Mouse (Mus musculus) stomach, embryonic 14.5 days (tissue): ENCODE results near the gene Sema3b. TPM values are rescaled to one million over a fixed set of nuclear protein-coding genes. Genes with fewer than 3 reads are reported as not detected.

ENCODE experiments used
- ATAC-seq: fragments of 200-750 bp; cut with Nextera tagmentation; 2 replicates; pipeline ENCODE4 v1.8.0; 2017; ENCODE audit warnings: low read depth, moderate TSS enrichment; ENCODE audit not compliant: insufficient number of reproducible peaks, insufficient read depth, low FRiP score
- H3K27ac ChIP-seq: fragments of 300-500 bp; sonication (generic); 2 replicates; pipeline ENCODE4 v1.5.1; 2014; ENCODE audit warnings: mild to moderate bottlenecking, low read length, moderate library complexity, mixed read lengths
- H3K27me3 ChIP-seq: fragments of 300-500 bp; sonication (generic); 2 replicates; pipeline ENCODE4 v1.6.1; 2014; ENCODE audit warnings: low read length, control low read depth, mixed read lengths; ENCODE audit not compliant: control insufficient read depth, insufficient read depth
- H3K36me3 ChIP-seq: fragments of 300-500 bp; sonication (generic); 2 replicates; pipeline ENCODE4 v1.6.1; 2014; ENCODE audit warnings: mild to moderate bottlenecking, control low read depth, low read length, moderate library complexity, mixed read lengths; ENCODE audit not compliant: control insufficient read depth, insufficient read depth
- H3K4me1 ChIP-seq: fragments of 300-500 bp; sonication (generic); 2 replicates; pipeline ENCODE4 v1.6.1; 2014; ENCODE audit warnings: low read length, control low read depth, mixed read lengths; ENCODE audit not compliant: control insufficient read depth, insufficient read depth
- H3K4me2 ChIP-seq: fragments of 300-500 bp; sonication (generic); replicated peaks from 2 replicates; pipeline ENCODE4 v1.6.1; 2014; ENCODE audit warnings: low read depth, low read length, control low read depth
- H3K4me3 ChIP-seq: fragments of 300-500 bp; sonication (generic); 2 replicates; pipeline ENCODE4 v1.5.1; 2014; ENCODE audit warnings: low read depth, low read length, control low read depth
- H3K9ac ChIP-seq: fragments of 300-500 bp; sonication (generic); replicated peaks from 2 replicates; pipeline ENCODE4 v1.6.1; 2014; ENCODE audit warnings: low read depth, mild to moderate bottlenecking, control low read depth, low read length, moderate library complexity, mixed read lengths
- H3K9me3 ChIP-seq: fragments of 300-500 bp; sonication (generic); 2 replicates; pipeline ENCODE4 v1.6.1; 2016; ENCODE audit warnings: low read depth, low read length, control low read depth; ENCODE audit not compliant: control insufficient read depth
- WGBS: fragments of 180-500 bp; shearing (Covaris S2); extraction: QIAGEN DNeasy Blood & Tissue Kit; methylation state at CpG from one replicate; pipeline ENCODE4 v1.1.7; 2014; 5-methylcytosine and 5-hydroxymethylcytosine counted together
- polyA plus RNA-seq: library from polyadenylated mRNA; unstranded; fragments of >200 nt; fragmentation: Nextera tagmentation; extraction: Ambion mirVana; gene quantifications from 2 replicates; pipeline ENCODE4 v1.2.1, GENCODE M21; 2014

The Sema3b gene
- polyA plus RNA-seq, 1 experiment from 2014 or later: 6.1 TPM

GRCm38 (mm10) chr9:107646975-107647374 lies 37.9 kb upstream of the Sema3b start:
- H3K27me3 ChIP-seq: no peaks in the 10 kb centered on the region
- ATAC-seq: no peak
- H3K9ac ChIP-seq: no peak overlapping the region
- no peak overlapping the region for H3K4me3 ChIP-seq
- H3K4me2 ChIP-seq: no peak overlapping the region
- no peaks in the 10 kb centered on the region for H3K36me3 ChIP-seq
- H3K27ac ChIP-seq: no peak overlapping the region
- 77% methylated on average over 6 of the region's 6 CpGs for WGBS
- H3K4me1 ChIP-seq: peaks cover 12% of the 10 kb centered on the region; the same call in 1 of the 2 replicates
- no peaks in the 10 kb centered on the region for H3K9me3 ChIP-seq

GRCm38 (mm10) chr9:107645577-107645976 lies 36.5 kb upstream of the Sema3b start:
- Histone ChIP-seq H3K4me1 (peaks cover 7% of the 10 kb centered on the region; the same call in 1 of the 2 replicates), H3K27ac (no peak overlapping the region), H3K9ac (no peak overlapping the region), H3K9me3 (no peaks in the 10 kb centered on the region), H3K4me3 (no peak overlapping the region), H3K36me3 (no peaks in the 10 kb centered on the region), H3K27me3 (no peaks in the 10 kb centered on the region), H3K4me2 (0 out of 2 replicates have a peak overlapping the region, but pooled peaks have one; percentile 74)
- no peak; the same call in 1 of the 2 replicates for ATAC-seq
- WGBS: 15% methylated on average over 5 of the region's 5 CpGs

GRCm38 (mm10) chr9:107645153-107645510 lies 36.1 kb upstream of the Sema3b start:
- WGBS: 43% methylated on average over 7 of the region's 7 CpGs
- Histone ChIP-seq H3K4me3 (0 out of 2 replicates have a peak overlapping the region, but pooled peaks have one; percentile 28), H3K27me3 (no peaks in the 10 kb centered on the region), H3K9me3 (no peaks in the 10 kb centered on the region), H3K4me1 (0 out of 2 replicates have a peak, but pooled peaks cover 5% of the 10 kb centered on the region), H3K4me2 (peak overlapping the region; percentile 74), H3K36me3 (no peaks in the 10 kb centered on the region), H3K9ac (peak overlapping the region; percentile 57; the same call in 1 of the 2 replicates), H3K27ac (no peak overlapping the region)
- no peak; the same call in 1 of the 2 replicates for ATAC-seq

GRCm38 (mm10) chr9:107644495-107645152 lies 35.6 kb upstream of the Sema3b start:
- peak overlapping the region; percentile 52; the same call in 1 of the 2 replicates for H3K27ac ChIP-seq
- no peaks in the 10 kb centered on the region for H3K36me3 ChIP-seq
- 4% methylated on average over 35 of the region's 35 CpGs for WGBS

GRCm38 (mm10) chr9:107643544-107644214 lies 34.6 kb upstream of the Sema3b start:
- H3K36me3 ChIP-seq: no peaks in the 10 kb centered on the region
- H3K9me3 ChIP-seq: no peaks in the 10 kb centered on the region
- no peaks in the 10 kb centered on the region for H3K27me3 ChIP-seq
- no peak for ATAC-seq
- H3K27ac ChIP-seq: no peak overlapping the region
- peak overlapping the region; percentile 74 for H3K4me2 ChIP-seq
- H3K4me3 ChIP-seq: no peak overlapping the region
- 0 out of 2 replicates have a peak, but pooled peaks cover 5% of the 10 kb centered on the region for H3K4me1 ChIP-seq
- 90% methylated on average over 13 of the region's 13 CpGs for WGBS
- no peak overlapping the region for H3K9ac ChIP-seq

More at GRCm38 (mm10) chr9:107644495-107645152, 35.6 kb upstream of the Sema3b start:
- H3K9me3 ChIP-seq: no peaks in the 10 kb centered on the region
- peak overlapping the region; percentile 74 for H3K4me2 ChIP-seq
- peak overlapping the region; percentile 28 for H3K4me3 ChIP-seq
- peak; percentile 57; the same call in 1 of the 2 replicates for ATAC-seq
- no peaks in the 10 kb centered on the region for H3K27me3 ChIP-seq
- peak overlapping the region; percentile 57 for H3K9ac ChIP-seq
- 0 out of 2 replicates have a peak, but pooled peaks cover 5% of the 10 kb centered on the region for H3K4me1 ChIP-seq

GRCm38 (mm10) chr9:107641666-107642065 lies 32.6 kb upstream of the Sema3b start:
- Histone ChIP-seq H3K9ac (no peak overlapping the region), H3K4me2 (no peak overlapping the region), H3K27me3 (no peaks in the 10 kb centered on the region), H3K27ac (no peak overlapping the region), H3K9me3 (no peaks in the 10 kb centered on the region), H3K4me3 (no peak overlapping the region), H3K36me3 (no peaks in the 10 kb centered on the region), H3K4me1 (0 out of 2 replicates have a peak, but pooled peaks cover 8% of the 10 kb centered on the region)
- ATAC-seq: no peak
- 70% methylated on average over 8 of the region's 8 CpGs for WGBS

- H3K36me3 ChIP-seq: no peaks in the 10 kb centered on the region
- H3K9me3 ChIP-seq: no peaks in the 10 kb centered on the region
- H3K4me1 ChIP-seq: 0 out of 2 replicates have a peak, but pooled peaks cover 9% of the 10 kb centered on the region
- H3K27me3 ChIP-seq: no peaks in the 10 kb centered on the region
- no peak overlapping the region for H3K4me3 ChIP-seq
- WGBS: 45% methylated on average over 8 of the region's 8 CpGs
- H3K4me2 ChIP-seq: no peak overlapping the region
- no peak overlapping the region for H3K9ac ChIP-seq
- H3K27ac ChIP-seq: no peak overlapping the region
- no peak for ATAC-seq
Measured at GRCm38 (mm10) chr9:107640257-107640772, 31.3 kb upstream of the Sema3b start.

- Histone ChIP-seq H3K9ac (no peak overlapping the region), H3K4me3 (no peak overlapping the region), H3K4me1 (peaks cover 14% of the 10 kb centered on the region), H3K36me3 (no peaks in the 10 kb centered on the region), H3K27me3 (no peaks in the 10 kb centered on the region), H3K4me2 (0 out of 2 replicates have a peak overlapping the region, but pooled peaks have one; percentile 12), H3K9me3 (no peaks in the 10 kb centered on the region), H3K27ac (peak overlapping the region; percentile 44; the same call in 1 of the 2 replicates)
- no peak for ATAC-seq
- WGBS: 18% methylated on average over 7 of the region's 7 CpGs
Measured at GRCm38 (mm10) chr9:107637070-107637469, 28.0 kb upstream of the Sema3b start.
